Mouse (Mus musculus): ENCODE measurements around the gene Brd9. TPM values are rescaled to one million over a fixed set of nuclear protein-coding genes. Genes with fewer than 3 reads are reported as not detected.

Brd9 gene
- polyA plus RNA-seq, 1 experiment from 2014 or later = 75.6 TPM

DNA sequence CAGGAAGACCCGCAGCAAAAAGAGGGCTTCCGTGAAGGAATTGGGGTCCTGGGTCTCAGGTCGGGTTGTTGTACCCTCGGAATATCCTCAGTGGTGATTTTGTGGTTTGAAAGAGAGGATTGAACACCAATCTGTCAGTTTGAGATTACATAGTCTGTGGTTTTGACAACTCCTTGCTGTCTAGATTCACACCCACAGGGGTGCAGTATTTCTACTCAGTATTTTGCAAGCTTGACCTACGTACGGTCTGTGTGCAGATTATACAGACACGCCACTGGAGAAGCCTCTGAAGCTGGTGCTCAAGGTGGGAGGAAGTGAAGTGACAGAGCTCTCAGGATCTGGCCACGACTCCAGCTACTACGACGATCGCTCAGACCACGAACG is 558 bp downstream of the Brd9 start:
- H3K27ac ChIP-seq (ENCODE audit: low read depth, low read length) = peak overlapping the region; percentile 81
- peaks cover 11% of the 10 kb centered on the region for H3K4me1 ChIP-seq (ENCODE audit: control insufficient read depth, insufficient read depth, low read length)
- H3K36me3 ChIP-seq (ENCODE audit: control insufficient read depth, insufficient read depth, low read length) = peaks cover 39% of the 10 kb centered on the region
- peak overlapping the region; percentile 76 for H3K9ac ChIP-seq (ENCODE audit: low read length)
- peak overlapping the region; percentile 69 for H3K4me2 ChIP-seq (ENCODE audit: low read length)
- ATAC-seq = peak; percentile 25
- peak overlapping the region; percentile 73 for H3K4me3 ChIP-seq (ENCODE audit: low read depth, low read length)
- DNase-seq (ENCODE audit: low spot score) = peak; percentile 11
- H3K9me3 ChIP-seq (replicated peaks; ENCODE audit: control insufficient read depth, low read length) = no peaks in the 10 kb centered on the region
- H3K27me3 ChIP-seq (replicated peaks; ENCODE audit: control insufficient read depth, insufficient read depth, low read length) = no peaks in the 10 kb centered on the region
- 48% methylated on average over 13 of the region's 13 CpGs for WGBS

DNA sequence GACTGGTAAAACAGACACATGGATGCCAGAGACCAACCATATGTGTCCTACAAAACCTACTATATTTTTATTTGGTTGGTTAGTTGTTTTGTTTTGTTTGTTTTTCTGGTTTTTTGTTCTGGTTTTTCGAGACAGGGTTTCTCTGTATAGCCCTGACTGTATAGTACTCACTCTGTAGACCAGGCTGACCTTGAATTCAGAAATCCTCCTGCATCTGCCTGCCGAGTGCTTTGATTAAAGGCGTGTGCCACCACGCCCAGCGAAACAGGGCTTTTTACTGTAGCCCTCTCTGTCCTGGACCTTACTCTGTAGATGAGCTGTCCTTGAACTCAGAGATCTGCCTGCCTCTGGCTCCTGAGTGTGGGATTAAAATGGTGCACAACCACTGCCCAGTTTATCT is 1.5 kb downstream of the Brd9 start:
- no peak overlapping the region for H3K4me2 ChIP-seq (ENCODE audit: low read length)

GRCm38 (mm10) chr13:73944606-73945005 is 7.0 kb downstream of the Brd9 start:
- peaks cover 92% of the 10 kb centered on the region for H3K36me3 ChIP-seq (ENCODE audit: control insufficient read depth, insufficient read depth, low read length)

More for the DNA sequence above, 1.5 kb downstream of the Brd9 start:
- no peaks in the 10 kb centered on the region for H3K9me3 ChIP-seq (replicated peaks; ENCODE audit: control insufficient read depth, low read length)
- H3K36me3 ChIP-seq (ENCODE audit: control insufficient read depth, insufficient read depth, low read length) = peaks cover 48% of the 10 kb centered on the region
- no peaks in the 10 kb centered on the region for H3K27me3 ChIP-seq (replicated peaks; ENCODE audit: control insufficient read depth, insufficient read depth, low read length)
- WGBS = 95% methylated on average over 5 of the region's 5 CpGs
- DNase-seq (ENCODE audit: low spot score) = no peak
- H3K27ac ChIP-seq (ENCODE audit: low read depth, low read length) = no peak overlapping the region
- no peak overlapping the region for H3K9ac ChIP-seq (ENCODE audit: low read length)
- no peak overlapping the region for H3K4me3 ChIP-seq (ENCODE audit: low read depth, low read length)
- no peak for ATAC-seq
- peaks cover 11% of the 10 kb centered on the region for H3K4me1 ChIP-seq (ENCODE audit: control insufficient read depth, insufficient read depth, low read length)

DNA sequence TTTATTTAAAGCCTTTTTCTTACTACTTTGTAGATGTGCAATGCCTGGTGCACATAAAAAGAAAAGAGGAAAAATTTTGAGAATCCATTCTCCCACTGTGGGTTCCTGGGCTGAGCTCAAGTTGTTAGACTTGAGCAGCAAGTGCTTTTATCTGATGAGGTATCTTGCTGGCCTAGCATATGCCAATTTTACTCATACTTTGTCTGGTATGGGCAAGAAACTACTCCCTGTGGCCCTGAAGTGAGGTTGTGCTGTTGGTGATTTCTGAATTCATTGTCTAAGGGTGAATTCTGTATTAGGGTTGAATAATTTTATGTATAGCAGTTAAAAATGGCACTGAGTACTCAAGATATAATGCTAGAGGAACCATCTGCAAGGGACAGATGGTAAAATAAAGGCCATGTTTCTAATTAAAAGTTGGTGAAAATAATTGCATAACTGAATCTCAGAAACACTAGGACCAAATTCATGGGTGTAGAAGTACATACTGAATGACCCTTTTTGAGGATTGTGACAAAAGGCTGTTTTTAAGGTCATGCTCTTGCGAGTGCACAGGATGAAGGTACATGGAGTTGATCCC is 16.0 kb downstream of the Brd9 start:
- ATAC-seq (no peak), DNase-seq (ENCODE audit: low spot score) (no peak)
- Histone ChIP-seq H3K27ac (ENCODE audit: low read depth, low read length) (no peak overlapping the region), H3K27me3 (replicated peaks; ENCODE audit: control insufficient read depth, insufficient read depth, low read length) (no peaks in the 10 kb centered on the region), H3K4me2 (ENCODE audit: low read length) (no peak overlapping the region), H3K4me3 (ENCODE audit: low read depth, low read length) (no peak overlapping the region), H3K36me3 (ENCODE audit: control insufficient read depth, insufficient read depth, low read length) (peaks cover 95% of the 10 kb centered on the region), H3K4me1 (ENCODE audit: control insufficient read depth, insufficient read depth, low read length) (no peaks in the 10 kb centered on the region), H3K9me3 (replicated peaks; ENCODE audit: control insufficient read depth, low read length) (no peaks in the 10 kb centered on the region), H3K9ac (ENCODE audit: low read length) (no peak overlapping the region)
- 100% methylated on average over 1 of the region's 1 CpGs for WGBS

More at GRCm38 (mm10) chr13:73944606-73945005, 7.0 kb downstream of the Brd9 start:
- ATAC-seq (no peak), DNase-seq (ENCODE audit: low spot score) (no peak)
- Histone ChIP-seq H3K9me3 (replicated peaks; ENCODE audit: control insufficient read depth, low read length) (no peaks in the 10 kb centered on the region), H3K4me2 (ENCODE audit: low read length) (no peak overlapping the region), H3K4me1 (ENCODE audit: control insufficient read depth, insufficient read depth, low read length) (no peaks in the 10 kb centered on the region), H3K9ac (ENCODE audit: low read length) (no peak overlapping the region), H3K27ac (ENCODE audit: low read depth, low read length) (no peak overlapping the region), H3K4me3 (ENCODE audit: low read depth, low read length) (no peak overlapping the region), H3K27me3 (replicated peaks; ENCODE audit: control insufficient read depth, insufficient read depth, low read length) (no peaks in the 10 kb centered on the region)
- WGBS = 97% methylated on average over 9 of the region's 9 CpGs

- no peak overlapping the region for H3K27ac ChIP-seq (ENCODE audit: low read depth, low read length)
- H3K4me2 ChIP-seq (ENCODE audit: low read length) = no peak overlapping the region
- ATAC-seq (no peak), DNase-seq (ENCODE audit: low spot score) (no peak)
- H3K9me3 ChIP-seq (replicated peaks; ENCODE audit: control insufficient read depth, low read length) = no peaks in the 10 kb centered on the region
- no peaks in the 10 kb centered on the region for H3K4me1 ChIP-seq (ENCODE audit: control insufficient read depth, insufficient read depth, low read length)
- peaks cover 95% of the 10 kb centered on the region for H3K36me3 ChIP-seq (ENCODE audit: control insufficient read depth, insufficient read depth, low read length)
- no peaks in the 10 kb centered on the region for H3K27me3 ChIP-seq (replicated peaks; ENCODE audit: control insufficient read depth, insufficient read depth, low read length)
- no peak overlapping the region for H3K9ac ChIP-seq (ENCODE audit: low read length)
- WGBS = 71% methylated on average over 6 of the region's 6 CpGs
- no peak overlapping the region for H3K4me3 ChIP-seq (ENCODE audit: low read depth, low read length)
Measured at GRCm38 (mm10) chr13:73954666-73955065, 17.1 kb downstream of the Brd9 start.

GRCm38 (mm10) chr13:73955531-73955930 is 17.9 kb downstream of the Brd9 start:
- H3K9me3 ChIP-seq (replicated peaks; ENCODE audit: control insufficient read depth, low read length) = no peaks in the 10 kb centered on the region
- ATAC-seq = no peak
- no peaks in the 10 kb centered on the region for H3K4me1 ChIP-seq (ENCODE audit: control insufficient read depth, insufficient read depth, low read length)
- no peaks in the 10 kb centered on the region for H3K27me3 ChIP-seq (replicated peaks; ENCODE audit: control insufficient read depth, insufficient read depth, low read length)
- no peak overlapping the region for H3K27ac ChIP-seq (ENCODE audit: low read depth, low read length)
- peaks cover 95% of the 10 kb centered on the region for H3K36me3 ChIP-seq (ENCODE audit: control insufficient read depth, insufficient read depth, low read length)
- DNase-seq (ENCODE audit: low spot score) = no peak
- no peak overlapping the region for H3K9ac ChIP-seq (ENCODE audit: low read length)
- H3K4me3 ChIP-seq (ENCODE audit: low read depth, low read length) = no peak overlapping the region
- no peak overlapping the region for H3K4me2 ChIP-seq (ENCODE audit: low read length)
- WGBS = 97% methylated on average over 5 of the region's 5 CpGs

DNA sequence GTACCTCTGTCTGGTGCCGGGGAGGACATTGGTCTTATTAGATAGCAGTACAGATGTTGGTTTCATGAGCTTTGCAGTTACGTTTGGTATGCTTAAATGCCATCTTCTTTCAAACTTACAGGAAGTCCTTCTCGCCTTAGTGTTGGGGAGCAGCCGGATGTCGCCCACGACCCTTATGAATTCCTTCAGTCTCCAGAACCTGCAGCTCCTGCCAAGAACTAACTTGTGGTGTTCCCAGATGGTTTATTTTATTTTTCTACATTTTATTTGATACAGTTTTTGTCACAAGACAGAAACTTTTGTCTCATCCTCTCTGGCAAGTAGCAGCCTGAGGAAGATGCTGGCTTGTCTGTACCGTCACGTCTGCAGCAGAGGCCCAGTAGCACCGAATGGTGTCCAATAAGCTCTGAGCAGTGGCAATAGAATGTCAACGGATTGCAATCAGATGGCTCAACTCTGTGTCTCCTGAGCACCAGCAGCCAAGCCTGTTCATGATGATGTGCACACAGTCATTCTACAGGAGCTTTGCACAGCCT is 22.6 kb downstream of the Brd9 start:
- Histone ChIP-seq H3K36me3 (ENCODE audit: control insufficient read depth, insufficient read depth, low read length) (peaks cover 75% of the 10 kb centered on the region), H3K9me3 (replicated peaks; ENCODE audit: control insufficient read depth, low read length) (no peaks in the 10 kb centered on the region)
- DNase-seq (ENCODE audit: low spot score) = no peak

DNA sequence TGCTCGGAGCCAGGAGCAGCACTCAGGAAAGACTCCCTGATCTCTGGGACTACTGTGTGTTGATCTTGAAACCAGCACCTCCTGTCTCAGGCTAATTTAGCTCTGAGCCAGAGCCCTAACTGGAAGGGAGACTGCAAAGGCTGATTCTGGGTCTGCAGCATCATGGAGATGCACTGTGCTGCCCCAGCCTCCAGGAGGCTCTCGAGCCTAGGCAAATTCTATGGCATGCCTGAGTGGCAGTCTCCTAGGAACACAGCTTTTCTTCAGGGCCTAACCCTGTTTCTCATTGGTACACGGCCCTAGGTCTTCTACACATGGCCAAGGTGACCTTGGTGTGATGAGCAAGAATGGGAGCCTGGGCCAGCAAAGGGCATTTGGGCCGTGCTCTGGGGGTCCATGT is 23.6 kb downstream of the Brd9 start:
- Histone ChIP-seq H3K4me2 (ENCODE audit: low read length) (no peak overlapping the region), H3K27ac (ENCODE audit: low read depth, low read length) (no peak overlapping the region), H3K36me3 (ENCODE audit: control insufficient read depth, insufficient read depth, low read length) (peaks cover 65% of the 10 kb centered on the region), H3K9ac (ENCODE audit: low read length) (no peak overlapping the region), H3K9me3 (replicated peaks; ENCODE audit: control insufficient read depth, low read length) (no peaks in the 10 kb centered on the region), H3K4me3 (ENCODE audit: low read depth, low read length) (no peak overlapping the region), H3K4me1 (ENCODE audit: control insufficient read depth, insufficient read depth, low read length) (no peaks in the 10 kb centered on the region), H3K27me3 (replicated peaks; ENCODE audit: control insufficient read depth, insufficient read depth, low read length) (no peaks in the 10 kb centered on the region)
- no peak for DNase-seq (ENCODE audit: low spot score)
- ATAC-seq = no peak
- 82% methylated on average over 4 of the region's 4 CpGs for WGBS

More for the DNA sequence above, 22.6 kb downstream of the Brd9 start:
- Histone ChIP-seq H3K9ac (ENCODE audit: low read length) (no peak overlapping the region), H3K4me1 (ENCODE audit: control insufficient read depth, insufficient read depth, low read length) (no peaks in the 10 kb centered on the region), H3K4me2 (ENCODE audit: low read length) (no peak overlapping the region), H3K27ac (ENCODE audit: low read depth, low read length) (no peak overlapping the region), H3K4me3 (ENCODE audit: low read depth, low read length) (no peak overlapping the region), H3K27me3 (replicated peaks; ENCODE audit: control insufficient read depth, insufficient read depth, low read length) (no peaks in the 10 kb centered on the region)
- no peak for ATAC-seq
- WGBS = 91% methylated on average over 10 of the region's 10 CpGs

GRCm38 (mm10) chr13:73963551-73963950 is 25.9 kb downstream of the Brd9 start, which contains the start of gene Zdhhc11:
TSS of gene Zdhhc11 (plus strand) at chr13:73963851.
- 85% methylated on average over 5 of the region's 5 CpGs for WGBS

More at GRCm38 (mm10) chr13:73963551-73963950, 25.9 kb downstream of the Brd9 start, which contains the start of gene Zdhhc11:
- no peaks in the 10 kb centered on the region for H3K27me3 ChIP-seq (replicated peaks; ENCODE audit: control insufficient read depth, insufficient read depth, low read length)
- H3K4me2 ChIP-seq (ENCODE audit: low read length) = no peak within 1 kb of the TSS
- no peak within 1 kb of the TSS for H3K4me3 ChIP-seq (ENCODE audit: low read depth, low read length)
- DNase-seq (ENCODE audit: low spot score) (no peak), ATAC-seq (no peak)
- no peaks in the 10 kb centered on the region for H3K9me3 ChIP-seq (replicated peaks; ENCODE audit: control insufficient read depth, low read length)
- no peak within 1 kb of the TSS for H3K9ac ChIP-seq (ENCODE audit: low read length)
- H3K36me3 ChIP-seq (ENCODE audit: control insufficient read depth, insufficient read depth, low read length) = peaks cover 43% of the 10 kb centered on the region
- H3K4me1 ChIP-seq (ENCODE audit: control insufficient read depth, insufficient read depth, low read length) = no peaks in the 10 kb centered on the region
- H3K27ac ChIP-seq (ENCODE audit: low read depth, low read length) = no peak within 1 kb of the TSS

All from forebrain, embryonic 14.5 days (tissue).